Mouse (Mus musculus): ENCODE measurements at regions not wholly inside any gene's neighbourhood (a gene's known extent, or its start where the extent isn't known, plus 50 kb on each side); places are given as distances from the start of the nearest gene placed in this dataset.

- TF ChIP-seq CTCF (conservative IDR thresholded peaks at IDR 0.05; ENCODE audit: insufficient read depth, insufficient read length, low read depth, low read length) (no peak), POLR2A (IDR thresholded peaks at IDR 0.05; ENCODE audit: low read depth, low read length) (no peak)
Measured at GRCm38 (mm10) chr7:83392625-83393024, 192.1 kb upstream of the Tmc3 start.
